Mouse (Mus musculus) CD4-positive, CD25-positive, alpha-beta regulatory T cell, adult 4 months (primary cell): ENCODE data around the gene Sprr2b. TPM values are rescaled to one million over a fixed set of nuclear protein-coding genes. Genes with fewer than 3 reads are reported as not detected.
"Not testable (repeated sequence)": the region's sequence is repeated elsewhere in the genome, so short reads cannot be mapped to it uniquely, and the experiment has no call there.

Experiments used
- ATAC-seq: one replicate; pipeline ENCODE4 v1.8.0; 2017
- polyA plus RNA-seq, 2 experiments: library from polyadenylated mRNA; unstranded; fragments of 100-300 nt; shearing (Covaris generic); gene quantifications; one replicate each; pipeline ENCODE4 v1.2.1; 2017

The Sprr2b gene
- not detected for polyA plus RNA-seq

DNA sequence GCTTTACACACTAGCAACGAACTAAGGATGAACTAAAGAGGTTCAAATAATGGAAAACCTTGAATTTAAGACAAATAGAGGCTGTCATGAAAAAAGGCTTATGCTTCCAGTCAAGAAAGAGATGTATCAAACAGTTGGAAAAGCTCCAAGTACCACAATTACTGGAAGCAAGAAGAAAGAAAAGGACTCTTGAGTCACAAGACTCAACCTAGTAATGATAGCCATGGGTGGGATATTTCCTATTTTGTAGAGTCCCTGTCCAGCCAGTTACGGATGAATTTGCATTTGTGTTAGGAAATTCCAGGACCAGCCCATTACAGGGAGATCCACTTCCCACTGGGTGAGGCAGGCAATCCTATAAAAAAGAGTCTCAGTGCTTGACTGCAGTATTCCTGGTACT is at the start of gene Sprr2b:
Sprr2b (plus strand) TSS at position 301 of the 400 bp plus-strand sequence.
- ATAC-seq, result no peak

DNA sequence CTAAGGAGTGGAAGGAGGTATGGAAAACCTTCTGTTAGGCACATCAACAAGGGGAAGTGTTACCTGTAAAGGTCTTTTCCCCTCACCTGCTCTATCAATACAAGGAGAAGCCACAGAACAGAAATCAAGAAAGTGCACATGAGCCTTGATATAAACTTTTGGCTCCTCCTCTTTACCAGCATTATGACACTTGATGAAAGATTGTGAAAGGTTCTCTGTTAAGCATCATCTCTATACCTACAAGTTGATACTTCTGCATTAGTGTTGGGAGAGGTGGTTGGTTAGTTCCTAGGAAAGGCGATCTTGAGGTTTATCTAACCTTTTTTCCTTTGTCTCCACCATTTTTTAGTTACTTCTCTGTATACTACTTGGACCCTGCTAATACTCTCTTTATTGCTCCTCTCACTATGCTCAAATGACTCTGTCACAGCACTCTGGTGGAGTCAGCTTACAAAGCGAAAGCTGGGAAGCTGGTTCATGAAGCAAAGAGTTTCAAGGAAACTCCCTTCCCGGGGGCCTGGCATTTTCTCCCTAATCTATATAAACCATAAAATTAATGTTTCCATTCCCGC is 44.9 kb upstream of the Sprr2b start:
- not testable (repeated sequence) for ATAC-seq

GRCm38 (mm10) chr3:92273504-92273903 is 42.9 kb upstream of the Sprr2b start:
- ATAC-seq, result not testable (repeated sequence)

- not testable (repeated sequence) for ATAC-seq
Measured at GRCm38 (mm10) chr3:92274018-92274417, 42.4 kb upstream of the Sprr2b start.

DNA sequence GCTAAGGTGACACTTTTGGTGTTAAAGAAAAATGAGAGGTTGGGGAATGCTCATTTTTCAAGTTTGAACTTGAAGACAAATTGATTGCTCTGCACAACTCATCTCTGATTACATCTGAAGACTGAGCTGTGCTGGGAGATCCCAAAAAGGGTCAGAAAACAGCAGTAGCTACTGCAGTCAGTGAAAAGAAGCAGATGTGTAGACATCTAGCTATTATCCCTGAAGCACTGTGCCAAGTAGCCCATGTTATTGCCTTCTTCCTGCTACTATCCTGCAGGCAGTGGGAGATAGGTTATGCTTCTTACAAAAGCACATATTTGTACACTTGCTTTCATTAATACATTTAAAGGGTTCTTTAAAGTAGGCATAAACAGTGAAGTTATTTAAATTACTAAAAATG is 36.8 kb upstream of the Sprr2b start:
- not testable (repeated sequence) for ATAC-seq

GRCm38 (mm10) chr3:92280963-92281606 is 35.3 kb upstream of the Sprr2b start:
- not testable (repeated sequence) for ATAC-seq

- ATAC-seq, result not testable (repeated sequence)
Measured at GRCm38 (mm10) chr3:92285101-92285500, 31.3 kb upstream of the Sprr2b start, which contains the start of gene Sprr2a3. Sprr2a3 (plus strand) TSS chr3:92285417.

DNA sequence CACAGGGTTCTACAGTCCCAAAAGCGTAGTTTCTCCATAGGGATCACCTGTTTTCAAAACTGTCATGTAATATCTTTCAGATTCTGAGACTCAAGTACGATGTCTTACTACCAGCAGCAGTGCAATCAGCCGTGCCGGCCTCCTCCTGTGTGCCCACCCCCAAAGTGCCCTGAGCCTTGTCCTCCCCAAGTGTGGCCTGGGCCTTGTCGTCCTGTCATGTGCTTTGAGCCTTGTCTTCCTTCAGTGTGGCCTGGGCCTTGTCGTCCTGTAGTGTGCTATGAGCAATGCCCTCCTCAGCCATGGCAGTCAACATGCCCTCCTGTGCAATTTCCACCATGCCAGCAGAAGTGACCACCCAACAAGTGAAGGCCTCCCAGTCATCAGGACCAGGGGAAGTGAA is 27.9 kb upstream of the Sprr2b start:
- ATAC-seq, result not testable (repeated sequence)

- no peak for ATAC-seq
Measured at GRCm38 (mm10) chr3:92307406-92307805, 9.0 kb upstream of the Sprr2b start.

DNA sequence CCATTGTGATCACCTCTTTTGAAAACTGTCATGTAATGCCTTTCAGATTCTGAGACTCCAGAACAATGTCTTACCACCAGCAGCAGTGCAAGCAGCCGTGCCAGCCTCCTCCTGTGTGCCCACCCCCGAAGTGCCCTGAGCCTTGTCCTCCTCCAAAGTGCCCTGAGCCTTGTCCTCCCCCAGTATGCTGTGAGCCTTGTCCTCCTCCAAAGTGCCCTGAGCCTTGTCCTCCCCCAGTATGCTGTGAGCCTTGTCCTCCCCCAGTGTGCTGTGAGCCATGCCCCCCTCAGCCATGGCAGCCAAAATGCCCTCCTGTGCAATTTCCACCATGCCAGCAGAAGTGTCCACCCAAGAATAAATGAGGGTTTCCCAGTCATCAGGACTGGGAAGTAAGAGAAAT is 964 bp downstream of the Sprr2b start:
- no peak for ATAC-seq

GRCm38 (mm10) chr3:92336278-92336677 is 19.9 kb downstream of the Sprr2b start:
- no peak for ATAC-seq

- no peak for ATAC-seq
Measured at GRCm38 (mm10) chr3:92338840-92339239, 22.4 kb downstream of the Sprr2b start, which contains the start of gene Sprr2d. Sprr2d (plus strand) TSS chr3:92339140.

- no peak for ATAC-seq
Measured at GRCm38 (mm10) chr3:92351843-92352242, 35.4 kb downstream of the Sprr2b start, which contains the start of gene Sprr2e. Sprr2e (plus strand) TSS chr3:92352143.

- no peak for ATAC-seq
Measured at GRCm38 (mm10) chr3:92361619-92362018, 45.2 kb downstream of the Sprr2b start.

GRCm38 (mm10) chr3:92364887-92365286 is 48.5 kb downstream of the Sprr2b start, which contains the start of gene Sprr2f:
Sprr2f (plus strand) TSS chr3:92365187.
- no peak for ATAC-seq

Other genes with a start within 250 kb of the Sprr2b start
- not detected for gene Lor, start 233.5 kb upstream of the Sprr2b start, polyA plus RNA-seq
- gene Prr9, start 192.7 kb upstream of the Sprr2b start, polyA plus RNA-seq, result not detected
- gene Lelp1, start 173.9 kb upstream of the Sprr2b start, polyA plus RNA-seq, result not detected
- gene Sprr2a1, start 100.8 kb upstream of the Sprr2b start, polyA plus RNA-seq, result not detected
- gene Sprr2a2, start 100.7 kb upstream of the Sprr2b start, polyA plus RNA-seq, result not detected
- gene Sprr2a3, start 31.2 kb upstream of the Sprr2b start, polyA plus RNA-seq, result not detected
- gene Sprr2d, start 22.5 kb downstream of the Sprr2b start, polyA plus RNA-seq, result not detected
- not detected for gene Sprr2e, start 35.5 kb downstream of the Sprr2b start, polyA plus RNA-seq
- not detected for gene Sprr2f, start 48.6 kb downstream of the Sprr2b start, polyA plus RNA-seq
- gene Sprr2h, start 69.1 kb downstream of the Sprr2b start, polyA plus RNA-seq, result not detected
- gene Sprr2i, start 91.4 kb downstream of the Sprr2b start, polyA plus RNA-seq, result not detected
- not detected for gene Sprr2j-ps, start 101.5 kb downstream of the Sprr2b start, polyA plus RNA-seq
- 10 to 100 TPM in 1 of 2 experiments, 1 to 10 TPM in 1; 9.0 to 12.9 TPM for gene Gm9774, start 112.8 kb downstream of the Sprr2b start, polyA plus RNA-seq
- gene Sprr2k, start 116.0 kb downstream of the Sprr2b start, polyA plus RNA-seq, result not detected
- gene Sprr1b, start 122.2 kb downstream of the Sprr2b start, polyA plus RNA-seq, result not detected
- gene Sprr3, start 142.1 kb downstream of the Sprr2b start, polyA plus RNA-seq, result not detected
- not detected for gene Sprr1a, start 169.3 kb downstream of the Sprr2b start, polyA plus RNA-seq
- not detected for gene Sprr4, start 183.9 kb downstream of the Sprr2b start, polyA plus RNA-seq
- gene 2310046K23Rik, start 217.9 kb downstream of the Sprr2b start, polyA plus RNA-seq, result not detected